Mouse (Mus musculus) thymus, adult 2 months (tissue): ENCODE data around the gene Cckbr. TPM values are rescaled to one million over a fixed set of nuclear protein-coding genes. Genes with fewer than 3 reads are reported as not detected.
A peak's percentile ranks its signal among the peaks of the same experiment; 100 is the strongest.

Source experiments
- DNase-seq: peaks from one replicate; pipeline ENCODE4 v3.0.0; 2021
- H3K27ac ChIP-seq: fragments of 200-500 bp; 2 replicates; pipeline ENCODE4 v1.5.1; 2012; ENCODE audit warnings: low read length, control low read depth; ENCODE audit not compliant: control insufficient read depth, insufficient read depth
- H3K27me3 ChIP-seq: fragments of 200-500 bp; 2 replicates; pipeline ENCODE4 v1.6.1; 2012; ENCODE audit warnings: mild to moderate bottlenecking, low read length, moderate library complexity, mixed read lengths; ENCODE audit not compliant: control insufficient read depth, insufficient read depth
- H3K36me3 ChIP-seq: fragments of 200-500 bp; 2 replicates; pipeline ENCODE4 v1.6.1; 2012; ENCODE audit warnings: mild to moderate bottlenecking, low read length, moderate library complexity; ENCODE audit not compliant: control insufficient read depth, insufficient read depth
- H3K4me1 ChIP-seq: fragments of 200-500 bp; replicated peaks from 2 replicates; pipeline ENCODE4 v1.6.1; 2012; ENCODE audit warnings: low read length; ENCODE audit not compliant: control insufficient read depth, insufficient read depth
- H3K4me3 ChIP-seq: fragments of 200-500 bp; 2 replicates; pipeline ENCODE4 v1.5.1; 2012; ENCODE audit warnings: mild to moderate bottlenecking, low read length, control low read depth, moderate library complexity; ENCODE audit not compliant: control insufficient read depth, insufficient read depth
- CTCF ChIP-seq: fragments of 200-500 bp; IDR thresholded peaks from 2 replicates; pipeline ENCODE4 v1.5.1; 2012; ENCODE audit warnings: mild to moderate bottlenecking, control low read depth, low read length, moderate library complexity, borderline replicate concordance; ENCODE audit not compliant: control insufficient read depth, poor library complexity, insufficient read depth; ENCODE audit errors: extremely low read depth
- POLR2A ChIP-seq: fragments of 200-500 bp; IDR thresholded peaks from 2 replicates; pipeline ENCODE4 v1.6.1; 2012; ENCODE audit warnings: mild to moderate bottlenecking, low read length, control low read depth, moderate library complexity; ENCODE audit not compliant: control insufficient read depth, poor library complexity, insufficient read depth; ENCODE audit errors: extremely low read depth
- WGBS: fragments of 180-500 bp; shearing (Covaris S2); methylation state at CpG from one replicate; pipeline ENCODE4 v1.1.7; 2018; 5-methylcytosine and 5-hydroxymethylcytosine counted together
- polyA plus RNA-seq: library from polyadenylated mRNA; depleted of rRNA; stranded (reverse); fragments of >200 nt; gene quantifications from 2 replicates; pipeline ENCODE4 v1.2.3, GENCODE M21; 2012

Cckbr gene
- polyA plus RNA-seq, 1 experiment, result 0.28 TPM

DNA sequence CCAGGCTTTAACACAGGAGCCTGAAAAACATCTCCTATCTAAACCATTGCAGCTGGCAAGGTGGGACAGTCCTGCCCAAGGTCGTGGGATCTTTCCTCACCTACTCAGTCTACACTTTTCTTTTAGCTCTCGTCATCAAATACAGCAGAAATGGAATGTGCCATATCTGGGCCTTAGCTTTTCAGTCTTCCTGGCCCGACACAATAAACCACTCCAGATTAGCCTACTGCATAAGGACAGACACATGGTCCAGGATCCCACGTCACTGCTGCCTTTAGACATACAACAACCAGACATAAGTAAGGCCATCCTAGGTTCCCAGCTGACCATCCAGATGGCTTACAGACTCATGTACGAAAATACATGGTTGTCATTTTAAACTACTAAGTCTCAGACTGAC is 84.6 kb downstream of the Cckbr start:
- TF ChIP-seq POLR2A, result no peak
- no peak for TF ChIP-seq CTCF
- Histone ChIP-seq H3K36me3 (no peaks in the 10 kb centered on the region), H3K4me3 (no peak overlapping the region), H3K4me1 (no peaks in the 10 kb centered on the region), H3K27ac (no peak overlapping the region), H3K27me3 (no peaks in the 10 kb centered on the region)
- 83% methylated on average over 5 of the region's 5 CpGs for WGBS
- DNase-seq, result no peak

DNA sequence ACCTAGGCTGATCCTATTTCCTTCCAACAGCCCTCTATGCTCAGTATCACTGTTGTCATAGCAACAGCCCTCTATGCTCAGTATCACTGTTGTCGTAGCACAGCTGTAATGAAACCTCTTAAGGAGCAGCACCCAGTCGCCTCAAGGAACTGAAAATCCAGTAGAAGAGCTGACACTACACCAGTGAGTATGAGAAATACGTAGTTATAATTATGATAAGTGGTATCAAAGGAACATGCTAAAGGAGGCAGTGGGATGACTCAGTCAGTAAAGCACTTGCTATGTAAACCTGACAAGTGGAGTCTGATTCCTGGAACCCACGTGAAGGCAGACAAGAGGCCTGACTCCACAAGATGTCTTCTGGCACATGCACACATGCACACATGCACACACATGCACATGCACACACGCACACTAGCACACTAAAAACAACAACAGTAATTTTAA is 88.3 kb downstream of the Cckbr start:
- Histone ChIP-seq H3K27ac (no peak overlapping the region), H3K4me3 (no peak overlapping the region), H3K36me3 (no peaks in the 10 kb centered on the region), H3K27me3 (no peaks in the 10 kb centered on the region), H3K4me1 (no peaks in the 10 kb centered on the region)
- no peak for TF ChIP-seq CTCF
- TF ChIP-seq POLR2A, result no peak
- no peak for DNase-seq
- 75% methylated on average over 5 of the region's 5 CpGs for WGBS

DNA sequence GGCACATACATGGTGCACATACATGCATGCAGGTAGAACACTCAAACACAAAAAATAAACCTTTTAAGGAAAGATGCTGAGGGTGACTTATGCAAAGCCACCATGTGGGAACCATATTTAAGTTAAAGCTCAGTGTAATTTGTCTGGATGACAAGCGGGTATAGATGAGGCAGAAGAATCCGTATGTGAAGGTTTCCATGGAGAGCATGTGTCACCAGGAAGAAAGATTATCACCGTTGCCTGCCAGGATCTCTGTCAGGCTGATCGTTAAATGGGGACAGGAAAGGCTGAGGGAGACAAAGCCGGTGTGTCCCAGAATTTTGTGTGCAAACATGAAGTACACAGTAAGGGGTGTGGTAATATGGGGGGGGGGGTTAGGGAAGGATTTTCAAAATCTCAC is 89.0 kb downstream of the Cckbr start:
- H3K4me3 ChIP-seq, result no peak overlapping the region
- no peak for TF ChIP-seq CTCF
- TF ChIP-seq POLR2A, result no peak
- no peaks in the 10 kb centered on the region for H3K27me3 ChIP-seq
- DNase-seq, result no peak
- no peak overlapping the region for H3K27ac ChIP-seq
- no peaks in the 10 kb centered on the region for H3K36me3 ChIP-seq
- WGBS, result 75% methylated on average over 5 of the region's 5 CpGs
- H3K4me1 ChIP-seq, result no peaks in the 10 kb centered on the region

DNA sequence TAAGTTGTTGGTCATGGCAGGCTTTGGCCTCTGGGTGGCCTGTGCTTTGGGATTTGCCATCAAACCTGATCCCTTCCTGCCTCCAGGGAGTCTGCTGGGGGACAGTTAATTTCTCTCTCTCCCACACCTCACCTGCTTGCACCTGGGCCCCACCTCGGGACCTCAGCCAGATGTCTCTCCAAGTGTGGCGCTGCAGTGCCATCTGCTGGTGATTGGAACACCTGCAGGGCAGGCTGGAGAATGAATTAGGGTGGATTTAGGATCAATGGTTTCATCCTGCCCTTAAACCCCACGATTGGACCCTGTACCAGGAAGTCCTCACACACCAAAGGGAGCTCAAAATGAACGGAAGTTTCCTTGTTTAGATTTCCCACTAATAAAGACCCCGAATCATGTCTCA is 89.6 kb downstream of the Cckbr start:
- TF ChIP-seq POLR2A, result no peak
- peak; percentile 95 for TF ChIP-seq CTCF
- no peaks in the 10 kb centered on the region for H3K36me3 ChIP-seq
- no peak overlapping the region for H3K27ac ChIP-seq
- peak; percentile 61 for DNase-seq
- H3K27me3 ChIP-seq, result no peaks in the 10 kb centered on the region
- no peak overlapping the region for H3K4me3 ChIP-seq
- WGBS, result 12% methylated on average over 5 of the region's 5 CpGs
- H3K4me1 ChIP-seq, result no peaks in the 10 kb centered on the region

DNA sequence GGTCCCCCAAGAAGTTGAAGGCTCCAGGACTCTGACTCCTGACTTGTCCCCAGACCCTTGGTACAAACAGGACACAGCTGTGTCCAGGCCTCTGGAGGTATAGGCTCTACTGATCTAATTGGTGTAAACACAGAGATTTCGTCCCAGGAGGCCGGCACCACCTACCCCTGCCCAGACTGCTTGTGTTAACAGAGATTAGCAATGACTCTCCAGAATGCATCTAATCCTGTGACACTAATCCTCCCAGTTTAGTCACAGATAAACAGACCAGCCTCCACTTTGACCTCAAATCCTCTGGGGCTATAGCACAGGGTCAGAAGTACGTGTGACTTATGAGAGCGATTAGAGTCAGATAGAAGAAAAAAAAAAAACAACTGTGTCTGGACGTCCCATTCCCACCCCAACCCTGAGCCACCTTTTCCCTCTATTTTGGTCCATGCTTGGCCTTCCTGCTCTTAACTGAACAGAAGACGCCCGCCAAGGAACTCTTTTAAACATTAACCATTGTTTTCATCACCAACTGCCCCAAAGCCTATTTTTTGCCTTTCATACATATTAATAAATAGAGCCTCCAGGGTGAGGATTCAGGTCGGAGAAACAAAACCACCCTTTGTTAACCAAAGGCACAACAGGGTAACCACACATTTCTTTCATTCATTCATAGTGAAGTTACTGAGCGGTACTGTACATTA is 91.3 kb downstream of the Cckbr start:
- H3K4me3 ChIP-seq, result no peak overlapping the region
- no peak overlapping the region for H3K27ac ChIP-seq
- no peaks in the 10 kb centered on the region for H3K36me3 ChIP-seq
- no peak for DNase-seq
- H3K4me1 ChIP-seq, result no peaks in the 10 kb centered on the region
- no peaks in the 10 kb centered on the region for H3K27me3 ChIP-seq
- WGBS, result 88% methylated on average over 9 of the region's 9 CpGs
- TF ChIP-seq CTCF, result no peak
- no peak for TF ChIP-seq POLR2A

DNA sequence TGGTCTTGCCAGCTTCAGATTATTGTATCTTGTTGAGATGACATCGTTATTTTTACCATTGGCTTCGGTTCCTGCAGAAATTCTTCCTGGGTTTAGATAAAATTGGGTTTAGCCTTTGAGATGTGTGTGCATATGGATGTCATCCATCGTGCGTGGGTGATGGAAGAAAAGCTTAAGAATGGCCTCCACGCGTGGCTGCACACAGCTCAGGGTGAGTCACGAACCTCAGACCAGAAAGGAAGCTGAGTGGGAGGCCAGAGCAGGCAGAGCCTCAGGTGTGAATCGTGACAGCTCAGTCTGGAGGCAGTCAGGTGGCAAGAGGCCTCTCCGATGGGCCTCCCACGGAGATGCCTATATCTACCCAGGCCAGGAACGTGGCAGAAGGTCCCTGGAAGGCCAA is 93.8 kb downstream of the Cckbr start:
- Histone ChIP-seq H3K36me3 (no peaks in the 10 kb centered on the region), H3K27ac (no peak overlapping the region), H3K4me1 (no peaks in the 10 kb centered on the region), H3K27me3 (no peaks in the 10 kb centered on the region), H3K4me3 (no peak overlapping the region)
- WGBS, result 77% methylated on average over 11 of the region's 11 CpGs
- TF ChIP-seq POLR2A (no peak), CTCF (no peak)
- no peak for DNase-seq

DNA sequence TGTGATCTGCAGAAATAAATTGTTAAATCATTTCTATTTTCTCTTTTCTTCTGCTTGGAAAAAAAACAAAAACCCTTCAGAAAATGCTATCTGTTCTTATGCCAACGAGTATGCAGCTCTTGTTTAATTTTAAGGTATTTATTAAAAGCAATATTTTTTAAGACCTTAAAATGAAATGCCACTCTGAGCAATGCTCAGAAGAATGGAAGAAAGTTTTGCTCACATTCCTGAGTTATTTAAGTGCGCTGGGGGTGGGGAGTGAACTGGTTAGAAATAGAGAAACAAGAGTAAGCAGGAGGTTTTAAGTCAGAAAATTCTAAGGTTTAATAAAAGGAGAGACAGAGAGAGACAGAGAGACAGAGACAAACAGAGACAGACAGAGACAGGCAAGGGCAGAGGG is 94.2 kb downstream of the Cckbr start:
- TF ChIP-seq POLR2A, result no peak
- TF ChIP-seq CTCF, result no peak
- DNase-seq, result no peak
- Histone ChIP-seq H3K4me3 (no peak overlapping the region), H3K4me1 (no peaks in the 10 kb centered on the region), H3K27ac (no peak overlapping the region), H3K36me3 (no peaks in the 10 kb centered on the region), H3K27me3 (no peaks in the 10 kb centered on the region)
- 83% methylated on average over 2 of the region's 2 CpGs for WGBS
